Mouse (Mus musculus) brain, embryonic 14.5 days (tissue): ENCODE data around the gene Pde4d.

Source experiments
- CTCF ChIP-seq: fragments of 200-500 bp; IDR thresholded peaks from 2 replicates; pipeline ENCODE4 v1.5.1; 2012; ENCODE audit warnings: inconsistent platforms, mild to moderate bottlenecking, moderate library complexity, borderline replicate concordance; ENCODE audit not compliant: insufficient read depth, insufficient read length; ENCODE audit errors: extremely low read depth
- POLR2A ChIP-seq: fragments of 200-500 bp; IDR thresholded peaks from 2 replicates; pipeline ENCODE4 v1.6.1; 2012; ENCODE audit warnings: mild to moderate bottlenecking, inconsistent platforms, borderline replicate concordance; ENCODE audit not compliant: poor library complexity, insufficient read depth, insufficient read length, severe bottlenecking; ENCODE audit errors: extremely low read depth

GRCm38 (mm10) chr13:109347770-109348169 lies 898.0 kb downstream of the Pde4d start:
- TF ChIP-seq CTCF (no peak), POLR2A (no peak)
